Mouse (Mus musculus) ES-E14 (cell line): ENCODE measurements around the gene Tspan13.

Source experiments
- CHD2 ChIP-seq: IDR thresholded peaks from 2 replicates; pipeline ENCODE4 v1.6.1; 2014; ENCODE audit warnings: mild to moderate bottlenecking, low read depth, low read length, inconsistent platforms
- HCFC1 ChIP-seq: IDR thresholded peaks from 2 replicates; pipeline ENCODE4 v1.6.1; 2012; ENCODE audit warnings: low read length, inconsistent platforms, borderline replicate concordance; ENCODE audit not compliant: insufficient read depth
- ZNF384 ChIP-seq: IDR thresholded peaks from 2 replicates; pipeline ENCODE4 v1.6.1; 2012; ENCODE audit warnings: low read depth, low read length, inconsistent platforms

DNA sequence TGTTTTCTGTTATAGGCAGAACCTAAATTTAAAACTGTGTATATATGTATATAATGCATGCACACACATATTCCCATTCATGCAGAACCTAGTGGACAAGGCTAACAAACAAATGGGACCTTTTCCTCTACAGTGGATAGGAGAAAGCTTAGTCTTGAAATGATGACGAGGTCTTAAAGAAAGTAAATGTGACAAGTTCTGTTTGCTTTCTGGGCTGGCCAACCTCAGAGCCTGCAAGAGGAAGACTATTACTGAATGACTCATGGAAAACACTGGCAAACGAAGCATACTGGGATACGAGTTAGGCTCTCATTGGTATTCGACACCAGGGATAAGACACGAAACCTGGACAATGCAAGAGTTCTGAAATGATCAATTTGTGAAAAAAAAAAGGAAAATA, 57.6 kb downstream of the Tspan13 start:
- TF ChIP-seq HCFC1: no peak
- no peak for TF ChIP-seq ZNF384
- no peak for TF ChIP-seq CHD2
